Mouse (Mus musculus): ENCODE results near the gene Hspb6. TPM values are rescaled to one million over a fixed set of nuclear protein-coding genes. Genes with fewer than 3 reads are reported as not detected.

Gene Hspb6
- polyA plus RNA-seq, 1 experiment: 52.8 TPM

DNA sequence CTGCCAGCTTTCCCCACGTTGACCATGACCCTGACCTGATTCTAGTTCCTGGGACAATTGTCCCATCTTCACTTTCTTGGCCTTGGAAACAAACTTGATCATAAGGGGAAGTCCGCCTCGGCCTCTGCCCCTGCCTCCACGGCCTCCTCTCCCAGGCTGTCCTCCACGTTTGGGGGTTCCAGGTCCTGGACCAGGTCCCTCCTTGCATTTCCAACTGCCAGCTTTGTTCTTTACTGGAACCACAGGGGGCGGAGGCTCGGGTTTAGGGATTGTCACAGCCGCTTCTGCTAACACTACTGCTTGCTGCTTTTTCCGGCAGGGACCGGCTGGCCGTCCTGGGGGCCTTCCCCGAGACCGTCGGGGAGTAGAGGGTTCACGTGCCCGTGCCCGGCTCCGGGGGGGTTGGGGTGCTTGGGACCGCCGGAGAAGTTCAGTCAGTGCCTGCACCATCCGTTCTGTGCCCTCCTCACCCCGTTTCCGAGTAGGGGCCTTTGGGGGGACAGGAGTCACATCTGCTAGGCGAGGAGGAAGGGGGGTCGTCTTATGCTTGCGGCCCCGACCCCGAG, 34.6 kb downstream of the Hspb6 start:
- Histone ChIP-seq H3K27me3 (ENCODE audit: control insufficient read depth, insufficient read depth, low read length) (no peaks in the 10 kb centered on the region), H3K4me3 (ENCODE audit: low read depth, low read length) (no peak overlapping the region), H3K36me3 (ENCODE audit: control insufficient read depth, insufficient read depth, low read length) (peaks cover 46% of the 10 kb centered on the region), H3K4me1 (ENCODE audit: control insufficient read depth, insufficient read depth, insufficient read length, low read length) (peaks cover 15% of the 10 kb centered on the region), H3K27ac (ENCODE audit: insufficient read depth, low read depth, low read length) (no peak overlapping the region)
- TF ChIP-seq CTCF (IDR thresholded peaks at IDR 0.05; ENCODE audit: extremely low read depth, insufficient read length, insufficient replicate concordance, low read depth, low read length) (no peak), POLR2A (IDR thresholded peaks at IDR 0.05; ENCODE audit: low read depth, low read length) (no peak)
- WGBS: 90% methylated on average over 28 of the region's 28 CpGs

DNA sequence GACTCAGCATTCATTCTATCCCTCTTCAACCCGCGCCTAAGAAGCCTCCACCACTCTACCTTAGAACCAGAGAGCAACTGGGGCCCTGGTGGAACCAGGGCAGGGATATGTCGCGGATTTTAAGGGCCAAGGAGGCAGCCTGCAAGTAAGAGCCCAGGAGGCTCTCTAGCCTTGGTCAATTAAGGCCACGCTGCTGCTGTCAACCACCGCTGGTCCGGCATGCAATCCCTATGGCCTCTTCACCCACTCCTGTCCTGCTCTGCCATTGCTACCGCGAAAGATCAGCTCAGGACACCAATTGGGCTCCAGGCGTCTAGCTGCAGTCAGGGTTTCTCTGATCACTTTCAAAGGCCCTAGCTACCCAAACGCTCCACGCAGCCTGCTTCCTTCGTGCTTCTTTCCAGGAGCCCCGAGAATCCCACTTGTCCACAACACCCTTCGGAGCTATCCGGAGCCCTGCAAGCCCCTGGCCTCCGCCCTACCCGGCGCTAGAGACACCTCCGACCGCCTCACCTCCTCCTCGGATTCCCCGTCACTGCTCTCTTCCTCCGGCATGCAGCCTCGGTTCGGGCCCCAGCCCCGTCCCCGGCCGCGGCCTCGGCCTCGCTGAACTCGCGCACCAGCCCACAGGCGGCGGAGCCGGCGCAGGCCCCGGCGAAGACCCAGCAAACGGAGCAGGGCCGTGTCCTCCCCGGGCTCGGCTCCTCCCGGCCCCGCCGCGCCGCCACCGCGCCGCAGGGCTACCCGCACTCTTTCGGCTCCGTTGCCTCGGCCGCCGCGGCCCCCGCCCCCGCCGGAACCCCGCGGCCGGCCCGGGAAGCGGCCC, 36.1 kb downstream of the Hspb6 start:
- H3K4me1 ChIP-seq (ENCODE audit: control insufficient read depth, insufficient read depth, insufficient read length, low read length): peaks cover 15% of the 10 kb centered on the region
- TF ChIP-seq CTCF (IDR thresholded peaks at IDR 0.05; ENCODE audit: extremely low read depth, insufficient read length, insufficient replicate concordance, low read depth, low read length) (0 out of 2 replicates have a peak, but pooled peaks have one; percentile 11), POLR2A (IDR thresholded peaks at IDR 0.05; ENCODE audit: low read depth, low read length) (no peak)
- peaks cover 32% of the 10 kb centered on the region for H3K36me3 ChIP-seq (ENCODE audit: control insufficient read depth, insufficient read depth, low read length)
- peak overlapping the region; percentile 94 for H3K4me3 ChIP-seq (ENCODE audit: low read depth, low read length)
- 1% methylated on average over 65 of the region's 67 CpGs for WGBS
- no peaks in the 10 kb centered on the region for H3K27me3 ChIP-seq (ENCODE audit: control insufficient read depth, insufficient read depth, low read length)
- H3K27ac ChIP-seq (ENCODE audit: insufficient read depth, low read depth, low read length): peak overlapping the region; percentile 60

DNA sequence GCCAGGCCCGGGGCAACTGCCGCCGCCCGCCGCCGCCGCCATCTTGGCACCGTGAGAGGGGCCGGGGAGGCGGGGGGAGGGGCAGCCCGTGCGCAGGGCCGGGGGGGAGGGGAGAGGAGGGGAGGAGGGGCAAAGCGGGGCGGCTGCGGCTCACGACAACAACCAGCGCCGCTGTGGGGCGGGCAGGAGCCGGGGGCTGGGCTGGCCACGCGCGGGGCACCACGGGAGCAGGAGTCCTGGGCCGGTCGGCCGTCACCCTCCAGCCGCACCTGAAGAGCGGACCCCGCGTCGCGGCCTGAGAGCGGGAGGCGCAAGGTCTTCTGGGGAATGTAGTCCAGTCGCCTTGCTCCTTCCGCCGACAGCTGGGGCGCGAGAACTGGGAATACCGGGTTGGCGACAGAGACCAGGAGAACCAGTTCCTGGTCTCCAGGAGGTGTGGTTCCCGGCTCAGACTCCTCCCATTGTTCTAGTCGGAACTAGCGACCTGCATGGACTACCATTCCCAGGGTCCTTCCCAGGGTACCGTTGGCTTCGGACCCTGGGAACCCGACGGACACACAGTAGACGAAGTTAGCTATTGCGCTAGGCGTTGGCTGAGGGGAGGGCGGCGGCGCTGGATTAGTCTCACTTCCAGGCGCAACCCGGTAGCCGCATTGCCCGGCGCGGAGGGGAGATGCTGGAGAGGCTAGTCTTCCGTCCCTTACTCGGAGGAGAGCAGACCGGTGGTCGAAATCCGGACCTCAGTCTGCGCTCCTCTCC, 36.9 kb downstream of the Hspb6 start, which contains the start of gene Kmt2b:
Kmt2b (minus strand) TSS at position 51 of the 759 bp plus-strand sequence.
- WGBS: under 1% methylated on average over 60 of the region's 68 CpGs
- H3K36me3 ChIP-seq (ENCODE audit: control insufficient read depth, insufficient read depth, low read length): peaks cover 25% of the 10 kb centered on the region

DNA sequence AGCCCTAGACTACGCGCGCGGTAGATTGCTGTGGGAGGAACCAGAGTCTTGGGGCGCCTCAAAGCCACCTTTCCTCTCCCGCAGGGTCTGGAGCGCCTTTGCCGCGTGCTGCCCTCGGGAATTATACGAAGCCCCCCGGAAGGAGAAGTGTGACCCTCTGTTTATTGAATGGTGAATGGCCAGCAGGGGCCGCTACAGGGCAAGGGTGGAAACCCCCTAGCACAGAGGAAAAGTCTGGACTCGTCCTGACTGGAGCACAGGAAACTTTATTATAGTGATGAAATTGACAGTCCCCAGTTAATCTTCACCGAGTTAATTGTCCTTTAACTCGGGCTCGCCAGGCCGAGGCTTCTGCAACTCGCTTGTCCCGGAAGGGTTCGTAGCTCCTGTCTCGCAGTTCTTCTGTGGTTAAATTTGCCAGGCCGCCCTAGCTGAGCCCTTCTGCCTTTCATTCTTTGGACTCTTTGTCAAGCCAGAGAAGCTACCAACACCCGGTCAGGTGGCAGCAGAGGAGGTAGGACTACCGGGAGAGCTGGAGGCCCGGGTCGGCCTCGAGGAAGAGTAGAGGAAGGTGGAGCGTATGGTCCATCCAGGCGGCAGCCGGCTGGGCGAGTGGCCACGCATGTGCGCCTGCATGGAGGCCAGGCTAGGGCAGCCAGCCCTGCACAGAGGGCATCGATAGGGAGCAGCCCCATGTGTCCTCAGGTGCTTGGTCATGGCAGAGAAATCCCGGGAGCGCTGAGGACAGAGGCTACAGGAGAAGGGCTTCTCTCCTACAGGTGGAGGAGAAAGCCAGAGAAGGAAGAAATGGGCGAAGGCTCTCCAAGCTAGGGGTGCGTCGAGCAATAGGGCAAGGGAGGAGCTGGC, 37.7 kb downstream of the Hspb6 start:
- Histone ChIP-seq H3K27ac (ENCODE audit: insufficient read depth, low read depth, low read length) (peak overlapping the region; percentile 79), H3K4me1 (ENCODE audit: control insufficient read depth, insufficient read depth, insufficient read length, low read length) (peaks cover 20% of the 10 kb centered on the region), H3K4me3 (ENCODE audit: low read depth, low read length) (peak overlapping the region; percentile 64), H3K36me3 (ENCODE audit: control insufficient read depth, insufficient read depth, low read length) (peaks cover 18% of the 10 kb centered on the region), H3K27me3 (ENCODE audit: control insufficient read depth, insufficient read depth, low read length) (no peaks in the 10 kb centered on the region)
- WGBS: 10% methylated on average over 40 of the region's 40 CpGs
- TF ChIP-seq POLR2A (IDR thresholded peaks at IDR 0.05; ENCODE audit: low read depth, low read length): no peak
- peak; percentile 96; the same call in 1 of the 2 replicates for TF ChIP-seq CTCF (IDR thresholded peaks at IDR 0.05; ENCODE audit: extremely low read depth, insufficient read length, insufficient replicate concordance, low read depth, low read length)

More for the DNA sequence above, 36.9 kb downstream of the Hspb6 start, which contains the start of gene Kmt2b:
- Histone ChIP-seq H3K27me3 (ENCODE audit: control insufficient read depth, insufficient read depth, low read length) (no peaks in the 10 kb centered on the region), H3K4me3 (ENCODE audit: low read depth, low read length) (peak within 1 kb of the TSS; percentile 94), H3K4me1 (ENCODE audit: control insufficient read depth, insufficient read depth, insufficient read length, low read length) (peaks cover 15% of the 10 kb centered on the region), H3K27ac (ENCODE audit: insufficient read depth, low read depth, low read length) (peak within 1 kb of the TSS; percentile 79)
- TF ChIP-seq CTCF (IDR thresholded peaks at IDR 0.05; ENCODE audit: extremely low read depth, insufficient read length, insufficient replicate concordance, low read depth, low read length) (no peak), POLR2A (IDR thresholded peaks at IDR 0.05; ENCODE audit: low read depth, low read length) (peak; percentile 71)

- Histone ChIP-seq H3K27me3 (ENCODE audit: control insufficient read depth, insufficient read depth, low read length) (no peaks in the 10 kb centered on the region), H3K4me1 (ENCODE audit: control insufficient read depth, insufficient read depth, insufficient read length, low read length) (peaks cover 20% of the 10 kb centered on the region), H3K27ac (ENCODE audit: insufficient read depth, low read depth, low read length) (no peak overlapping the region), H3K4me3 (ENCODE audit: low read depth, low read length) (no peak overlapping the region), H3K36me3 (ENCODE audit: control insufficient read depth, insufficient read depth, low read length) (peaks cover 5% of the 10 kb centered on the region)
- WGBS: 92% methylated on average over 9 of the region's 9 CpGs
- no peak for TF ChIP-seq CTCF (IDR thresholded peaks at IDR 0.05; ENCODE audit: extremely low read depth, insufficient read length, insufficient replicate concordance, low read depth, low read length)
- TF ChIP-seq POLR2A (IDR thresholded peaks at IDR 0.05; ENCODE audit: low read depth, low read length): no peak
Measured at GRCm38 (mm10) chr7:30590927-30591604, 39.1 kb downstream of the Hspb6 start.

GRCm38 (mm10) chr7:30591605-30591951, 39.6 kb downstream of the Hspb6 start:
- Histone ChIP-seq H3K4me1 (ENCODE audit: control insufficient read depth, insufficient read depth, insufficient read length, low read length) (peaks cover 20% of the 10 kb centered on the region), H3K36me3 (ENCODE audit: control insufficient read depth, insufficient read depth, low read length) (peaks cover under 1% of the 10 kb centered on the region; the same call in 1 of the 2 replicates), H3K27me3 (ENCODE audit: control insufficient read depth, insufficient read depth, low read length) (no peaks in the 10 kb centered on the region), H3K4me3 (ENCODE audit: low read depth, low read length) (no peak overlapping the region), H3K27ac (ENCODE audit: insufficient read depth, low read depth, low read length) (no peak overlapping the region)
- no peak for TF ChIP-seq POLR2A (IDR thresholded peaks at IDR 0.05; ENCODE audit: low read depth, low read length)
- no peak for TF ChIP-seq CTCF (IDR thresholded peaks at IDR 0.05; ENCODE audit: extremely low read depth, insufficient read length, insufficient replicate concordance, low read depth, low read length)
- WGBS: 92% methylated on average over 4 of the region's 4 CpGs
